Mouse (Mus musculus) heart, embryonic 15.5 days (tissue): ENCODE data around the gene Sult4a1. TPM values are rescaled to one million over a fixed set of nuclear protein-coding genes. Genes with fewer than 3 reads are reported as not detected.

Experiments used
- ATAC-seq: fragments of 200-750 bp; cut with Nextera tagmentation; replicated peaks from 2 replicates; pipeline ENCODE4 v1.8.0; 2017; ENCODE audit warnings: low read depth, moderate TSS enrichment; ENCODE audit not compliant: insufficient number of reproducible peaks, insufficient read depth, low FRiP score
- H3K27ac ChIP-seq: fragments of 300-500 bp; sonication (generic); 2 replicates; pipeline ENCODE4 v1.5.1; 2015; ENCODE audit warnings: mild to moderate bottlenecking, inconsistent platforms
- H3K27me3 ChIP-seq: fragments of 300-500 bp; sonication (generic); 2 replicates; pipeline ENCODE4 v1.6.1; 2015; ENCODE audit warnings: inconsistent platforms
- H3K36me3 ChIP-seq: fragments of 300-500 bp; sonication (generic); 2 replicates; pipeline ENCODE4 v1.6.1; 2015; ENCODE audit warnings: mild to moderate bottlenecking, inconsistent platforms
- H3K4me1 ChIP-seq: fragments of 300-500 bp; sonication (generic); replicated peaks from 2 replicates; pipeline ENCODE4 v1.6.1; 2015; ENCODE audit warnings: inconsistent platforms
- H3K4me2 ChIP-seq: fragments of 300-500 bp; sonication (generic); 2 replicates; pipeline ENCODE4 v1.6.1; 2015; ENCODE audit warnings: inconsistent platforms, mild to moderate bottlenecking, moderate library complexity
- H3K4me3 ChIP-seq: fragments of 300-500 bp; sonication (generic); 2 replicates; pipeline ENCODE4 v1.5.1; 2015; ENCODE audit warnings: mild to moderate bottlenecking, inconsistent platforms
- H3K9ac ChIP-seq: fragments of 300-500 bp; sonication (generic); 2 replicates; pipeline ENCODE4 v1.6.1; 2015; ENCODE audit warnings: mild to moderate bottlenecking, inconsistent platforms
- H3K9me3 ChIP-seq: fragments of 300-500 bp; sonication (generic); replicated peaks from 2 replicates; pipeline ENCODE4 v1.6.1; 2016; ENCODE audit warnings: inconsistent platforms
- WGBS: fragments of 180-500 bp; shearing (Covaris S2); methylation state at CpG from one replicate; pipeline ENCODE4 v1.1.7; 2015; ENCODE audit warnings: mixed read lengths; 5-methylcytosine and 5-hydroxymethylcytosine counted together
- polyA plus RNA-seq: library from polyadenylated mRNA; unstranded; fragments of >200 nt; fragmentation: Nextera tagmentation; extraction: Ambion mirVana; gene quantifications from 2 replicates; pipeline ENCODE4 v1.2.1, GENCODE M21; 2015

The Sult4a1 gene
- polyA plus RNA-seq, 1 experiment from 2014 or later = 0.52 TPM

DNA sequence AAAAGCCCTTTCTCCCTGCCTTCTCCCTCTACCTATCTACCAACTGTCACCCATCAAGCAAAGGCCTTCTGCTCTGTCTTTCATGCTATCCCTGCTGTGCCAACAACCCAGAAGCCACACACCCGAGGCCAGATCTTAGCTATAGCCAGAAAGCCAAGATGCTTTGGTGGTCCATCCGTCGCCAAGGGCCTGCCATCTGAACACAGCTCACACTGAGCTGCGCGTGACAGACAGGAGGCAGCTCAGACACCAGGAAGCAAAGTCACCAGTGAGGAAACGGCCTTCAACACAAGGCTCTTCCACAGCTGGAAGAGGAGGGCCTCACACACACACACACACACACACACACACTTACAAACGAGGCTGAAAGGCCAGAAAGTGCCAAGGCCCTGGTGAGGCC lies 10.6 kb downstream of the Sult4a1 start:
- Histone ChIP-seq H3K36me3 (no peaks in the 10 kb centered on the region), H3K9me3 (no peaks in the 10 kb centered on the region), H3K27ac (no peak overlapping the region), H3K4me2 (no peak overlapping the region), H3K9ac (no peak overlapping the region), H3K4me1 (no peaks in the 10 kb centered on the region), H3K27me3 (peaks cover 7% of the 10 kb centered on the region; the same call in 1 of the 2 replicates), H3K4me3 (no peak overlapping the region)
- WGBS = 56% methylated on average over 7 of the region's 7 CpGs
- ATAC-seq = no peak

GRCm38 (mm10) chr15:84086775-84087174 lies 18.8 kb downstream of the Sult4a1 start:
- no peak overlapping the region for H3K4me2 ChIP-seq
- H3K27ac ChIP-seq = no peak overlapping the region
- no peaks in the 10 kb centered on the region for H3K36me3 ChIP-seq
- ATAC-seq = no peak
- 39% methylated on average over 9 of the region's 9 CpGs for WGBS
- peaks cover 31% of the 10 kb centered on the region for H3K27me3 ChIP-seq
- H3K4me1 ChIP-seq = no peaks in the 10 kb centered on the region
- no peak overlapping the region for H3K9ac ChIP-seq
- H3K9me3 ChIP-seq = no peaks in the 10 kb centered on the region
- no peak overlapping the region for H3K4me3 ChIP-seq

DNA sequence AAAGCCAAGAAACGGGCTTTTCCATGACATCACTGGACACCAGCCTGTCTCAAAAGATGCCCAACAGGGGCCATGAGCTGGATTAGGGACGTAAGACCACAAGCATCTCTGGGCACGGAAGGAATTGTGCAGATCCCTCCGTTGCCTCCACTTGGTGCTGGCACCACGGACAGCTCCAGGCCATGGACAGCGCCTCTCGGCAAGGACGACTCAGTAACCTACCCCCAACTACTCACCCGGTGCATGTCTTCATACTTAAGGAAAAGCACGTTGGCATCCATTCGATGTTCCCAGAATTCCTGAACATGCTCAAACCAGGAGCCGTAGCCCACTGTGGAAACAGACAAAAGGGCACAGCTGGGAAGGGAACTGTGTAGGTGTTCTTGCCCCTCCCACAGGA lies 19.2 kb downstream of the Sult4a1 start:
- Histone ChIP-seq H3K36me3 (no peaks in the 10 kb centered on the region), H3K4me2 (no peak overlapping the region), H3K4me1 (no peaks in the 10 kb centered on the region), H3K27me3 (peaks cover 33% of the 10 kb centered on the region), H3K9ac (no peak overlapping the region), H3K4me3 (no peak overlapping the region), H3K9me3 (no peaks in the 10 kb centered on the region), H3K27ac (no peak overlapping the region)
- 24% methylated on average over 12 of the region's 12 CpGs for WGBS
- no peak for ATAC-seq

- Histone ChIP-seq H3K4me2 (no peak overlapping the region), H3K4me3 (no peak overlapping the region), H3K9me3 (no peaks in the 10 kb centered on the region), H3K4me1 (no peaks in the 10 kb centered on the region), H3K27me3 (peaks cover 35% of the 10 kb centered on the region), H3K27ac (no peak overlapping the region), H3K9ac (no peak overlapping the region), H3K36me3 (no peaks in the 10 kb centered on the region)
- ATAC-seq = no peak
- 36% methylated on average over 7 of the region's 7 CpGs for WGBS
Measured at GRCm38 (mm10) chr15:84080069-84080468, 25.5 kb downstream of the Sult4a1 start.

DNA sequence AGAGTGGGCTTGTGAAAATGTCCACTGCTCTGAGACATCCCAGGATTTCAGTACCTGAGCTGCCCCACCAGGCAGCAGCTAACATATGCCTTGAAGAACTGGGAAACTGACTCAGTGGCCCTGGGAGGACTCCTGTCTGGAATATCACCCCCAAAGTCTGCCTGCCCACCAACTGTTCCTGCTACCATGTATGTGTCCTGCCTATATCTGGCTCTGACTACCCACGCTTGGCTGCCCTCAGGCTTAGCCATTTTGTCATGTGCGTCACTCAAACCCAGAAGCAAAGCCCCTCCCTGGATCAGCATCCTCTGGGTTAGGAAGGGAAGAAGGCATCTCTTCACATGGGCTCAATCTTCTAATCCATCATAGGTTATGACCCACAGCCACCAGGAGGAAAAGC lies 26.0 kb downstream of the Sult4a1 start:
- 57% methylated on average over 2 of the region's 2 CpGs for WGBS
- ATAC-seq = no peak
- H3K4me1 ChIP-seq = no peaks in the 10 kb centered on the region
- no peak overlapping the region for H3K4me2 ChIP-seq
- H3K27me3 ChIP-seq = peaks cover 40% of the 10 kb centered on the region
- H3K36me3 ChIP-seq = no peaks in the 10 kb centered on the region
- no peak overlapping the region for H3K27ac ChIP-seq
- no peak overlapping the region for H3K9ac ChIP-seq
- no peaks in the 10 kb centered on the region for H3K9me3 ChIP-seq
- no peak overlapping the region for H3K4me3 ChIP-seq

- H3K9ac ChIP-seq = no peak overlapping the region
- H3K4me1 ChIP-seq = no peaks in the 10 kb centered on the region
- no peak for ATAC-seq
- H3K36me3 ChIP-seq = no peaks in the 10 kb centered on the region
- H3K27ac ChIP-seq = no peak overlapping the region
- no peak overlapping the region for H3K4me3 ChIP-seq
- H3K27me3 ChIP-seq = peaks cover 46% of the 10 kb centered on the region
- no peak overlapping the region for H3K4me2 ChIP-seq
- H3K9me3 ChIP-seq = no peaks in the 10 kb centered on the region
- 79% methylated on average over 13 of the region's 13 CpGs for WGBS
Measured at GRCm38 (mm10) chr15:84078667-84079066, 26.9 kb downstream of the Sult4a1 start.

DNA sequence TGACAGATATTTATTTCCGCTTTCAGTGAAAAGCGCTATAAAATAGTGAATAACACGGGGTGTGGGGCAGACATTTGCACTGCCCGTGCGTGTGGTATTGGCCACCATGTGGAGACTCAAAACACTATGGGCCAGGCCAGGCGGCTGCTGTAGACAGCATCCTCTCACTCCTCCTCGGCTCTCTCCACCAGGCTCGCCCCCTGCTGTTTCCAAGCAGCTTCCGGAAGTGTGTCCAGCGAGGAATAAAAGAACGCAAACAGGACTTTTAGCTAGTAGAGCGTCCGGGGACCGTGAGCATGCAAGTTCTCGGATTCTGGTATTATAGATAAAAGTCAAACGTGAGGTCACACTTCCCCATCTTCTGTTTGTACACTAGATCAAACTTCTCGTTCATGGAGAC lies 28.4 kb downstream of the Sult4a1 start:
- H3K27me3 ChIP-seq = peaks cover 58% of the 10 kb centered on the region
- no peak overlapping the region for H3K9ac ChIP-seq
- no peaks in the 10 kb centered on the region for H3K4me1 ChIP-seq
- ATAC-seq = no peak
- 54% methylated on average over 17 of the region's 17 CpGs for WGBS
- H3K27ac ChIP-seq = no peak overlapping the region
- H3K36me3 ChIP-seq = no peaks in the 10 kb centered on the region
- H3K9me3 ChIP-seq = no peaks in the 10 kb centered on the region
- no peak overlapping the region for H3K4me3 ChIP-seq
- no peak overlapping the region for H3K4me2 ChIP-seq

- Histone ChIP-seq H3K27ac (no peak overlapping the region), H3K4me3 (no peak overlapping the region), H3K4me1 (no peaks in the 10 kb centered on the region), H3K27me3 (peaks cover 76% of the 10 kb centered on the region), H3K4me2 (no peak overlapping the region), H3K36me3 (no peaks in the 10 kb centered on the region), H3K9ac (no peak overlapping the region), H3K9me3 (no peaks in the 10 kb centered on the region)
- WGBS = 13% methylated on average over 17 of the region's 17 CpGs
- no peak for ATAC-seq
Measured at GRCm38 (mm10) chr15:84074705-84075185, 30.8 kb downstream of the Sult4a1 start.

GRCm38 (mm10) chr15:84073911-84074704 lies 31.4 kb downstream of the Sult4a1 start:
- no peaks in the 10 kb centered on the region for H3K36me3 ChIP-seq
- H3K4me1 ChIP-seq = no peaks in the 10 kb centered on the region
- 9% methylated on average over 15 of the region's 15 CpGs for WGBS
- H3K27me3 ChIP-seq = peaks cover 82% of the 10 kb centered on the region
- no peak overlapping the region for H3K4me2 ChIP-seq
- H3K4me3 ChIP-seq = no peak overlapping the region
- no peak overlapping the region for H3K9ac ChIP-seq
- ATAC-seq = no peak
- no peak overlapping the region for H3K27ac ChIP-seq
- no peaks in the 10 kb centered on the region for H3K9me3 ChIP-seq

DNA sequence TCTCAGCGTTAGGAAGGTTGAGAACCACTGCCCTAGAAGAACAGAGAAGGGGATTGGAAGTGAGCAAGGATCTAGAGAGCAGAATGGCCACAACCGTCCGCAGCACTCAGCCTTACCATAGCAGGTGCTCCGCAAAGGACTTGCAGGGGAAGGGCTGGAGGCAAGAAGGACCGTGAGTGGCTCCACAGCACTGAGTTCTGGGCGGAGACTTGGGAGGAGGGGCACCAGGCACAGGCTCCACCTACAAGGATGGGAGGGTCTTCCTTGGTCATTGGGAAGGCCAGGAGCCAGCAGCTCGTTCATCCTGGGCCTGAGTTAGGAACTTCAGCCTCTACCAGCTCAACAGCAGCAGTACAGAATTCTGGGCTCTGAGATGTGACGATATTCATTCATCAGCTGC lies 32.5 kb downstream of the Sult4a1 start:
- no peaks in the 10 kb centered on the region for H3K36me3 ChIP-seq
- no peak overlapping the region for H3K9ac ChIP-seq
- H3K4me1 ChIP-seq = no peaks in the 10 kb centered on the region
- H3K9me3 ChIP-seq = no peaks in the 10 kb centered on the region
- 20% methylated on average over 8 of the region's 8 CpGs for WGBS
- H3K27ac ChIP-seq = no peak overlapping the region
- H3K27me3 ChIP-seq = peaks cover 87% of the 10 kb centered on the region
- no peak overlapping the region for H3K4me3 ChIP-seq
- H3K4me2 ChIP-seq = no peak overlapping the region
- ATAC-seq = no peak

DNA sequence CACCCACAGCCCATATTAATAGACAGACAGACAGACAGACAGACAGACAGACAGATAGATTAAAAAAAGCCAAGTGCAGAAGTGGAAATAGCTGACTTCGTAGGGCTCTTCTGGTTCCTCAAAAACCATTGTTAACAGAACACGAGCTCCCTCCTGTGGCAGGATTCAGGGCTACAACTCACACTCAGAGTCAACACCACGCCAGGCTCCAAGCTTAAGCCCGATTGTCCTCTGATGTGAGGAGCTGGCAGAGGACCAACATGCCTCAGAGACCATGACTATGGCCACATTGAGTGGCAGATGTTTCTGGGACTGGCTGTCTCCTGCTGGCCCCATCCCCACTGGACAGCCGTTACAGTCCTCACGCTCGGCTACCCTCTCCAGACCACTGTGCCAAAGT lies 33.3 kb downstream of the Sult4a1 start:
- Histone ChIP-seq H3K36me3 (no peaks in the 10 kb centered on the region), H3K4me3 (no peak overlapping the region), H3K9ac (no peak overlapping the region), H3K27me3 (peaks cover 92% of the 10 kb centered on the region), H3K9me3 (no peaks in the 10 kb centered on the region), H3K27ac (no peak overlapping the region), H3K4me2 (no peak overlapping the region), H3K4me1 (no peaks in the 10 kb centered on the region)
- no peak for ATAC-seq
- 28% methylated on average over 7 of the region's 7 CpGs for WGBS

DNA sequence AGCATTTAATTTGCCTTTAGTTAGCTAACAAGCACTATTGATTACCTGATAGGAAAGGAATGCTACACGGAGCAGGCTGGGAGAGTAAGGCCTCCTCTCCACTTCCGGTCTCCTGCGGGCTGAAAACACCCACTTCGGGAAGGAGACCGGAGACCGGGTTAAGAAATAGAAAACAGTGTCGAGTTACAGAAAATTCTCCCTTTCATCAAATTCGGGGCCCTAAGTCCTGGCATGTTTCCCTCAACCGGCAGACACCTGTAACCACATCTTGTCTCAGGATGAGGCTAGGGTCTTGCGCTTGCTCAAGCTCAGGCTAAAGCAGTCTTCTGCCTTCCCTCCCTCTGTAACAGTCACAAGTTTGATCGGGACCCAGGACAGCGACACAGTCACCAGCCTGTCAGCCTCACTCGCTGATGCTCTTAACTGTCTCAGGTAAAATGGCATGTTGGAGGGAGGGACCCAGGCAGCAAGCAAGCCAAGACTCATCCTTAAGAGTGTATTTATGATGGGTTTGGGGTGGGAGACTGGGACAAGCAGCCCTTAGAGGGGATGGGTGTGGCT lies 35.4 kb downstream of the Sult4a1 start:
- no peak for ATAC-seq
- Histone ChIP-seq H3K4me3 (no peak overlapping the region), H3K9ac (no peak overlapping the region), H3K4me2 (no peak overlapping the region), H3K4me1 (peaks cover under 1% of the 10 kb centered on the region), H3K27me3 (peaks cover 90% of the 10 kb centered on the region), H3K9me3 (no peaks in the 10 kb centered on the region), H3K27ac (no peak overlapping the region), H3K36me3 (no peaks in the 10 kb centered on the region)
- 3% methylated on average over 13 of the region's 13 CpGs for WGBS
